Mouse (Mus musculus) MEL (cell line): ENCODE measurements at regions not wholly inside any gene's neighbourhood (a gene's known extent, or its start where the extent isn't known, plus 50 kb on each side); places are given as distances from the start of the nearest gene placed in this dataset.

Experiments used
- DNase-seq: peaks from one replicate; pipeline ENCODE4 v3.0.0; 2011; ENCODE audit warnings: low read depth, low spot score
- H3K27ac ChIP-seq: 2 replicates; pipeline ENCODE4 v1.5.1; 2012; ENCODE audit warnings: low read depth, mild to moderate bottlenecking, control low read depth, low read length, moderate library complexity; ENCODE audit not compliant: control insufficient read depth
- H3K27me3 ChIP-seq, 2 experiments: fragments of 150-350 bp in 1 of 2; sonication (generic) in 1 of 2; 2 replicates each; pipeline ENCODE4 v1.6.1; 2012; ENCODE audit warnings: low read length in 2 of 2, mild to moderate bottlenecking in 2 of 2, improper control_type of control experiment in 1 of 2, moderate library complexity in 1 of 2; ENCODE audit not compliant: insufficient read depth in 2 of 2, control insufficient read depth in 1 of 2
- H3K36me3 ChIP-seq, 2 experiments: 2 replicates each; pipeline ENCODE4 v1.6.1; 2012 to 2014; ENCODE audit warnings: low read length in 2 of 2, improper control_type of control experiment in 1 of 2, inconsistent platforms in 1 of 2, mild to moderate bottlenecking in 1 of 2; ENCODE audit not compliant: insufficient read depth in 2 of 2, control insufficient read depth in 1 of 2
- H3K4me1 ChIP-seq, 2 experiments: fragments of 150-350 bp in 1 of 2; sonication (generic) in 1 of 2; 2 replicates each; pipeline ENCODE4 v1.6.1; 2012; ENCODE audit warnings: low read length in 2 of 2, improper control_type of control experiment in 1 of 2, mild to moderate bottlenecking in 1 of 2; ENCODE audit not compliant: insufficient read depth in 2 of 2, control insufficient read depth in 1 of 2
- H3K4me3 ChIP-seq, 2 experiments: fragments of 150-350 bp in 1 of 2; sonication (generic) in 1 of 2; 2 replicates each; pipeline ENCODE4 v1.5.1; 2012; ENCODE audit warnings: low read depth in 2 of 2, low read length in 2 of 2, mild to moderate bottlenecking in 2 of 2, moderate library complexity in 2 of 2, control low read depth in 1 of 2, improper control_type of control experiment in 1 of 2; ENCODE audit not compliant: control insufficient read depth in 1 of 2, insufficient read depth in 1 of 2
- H3K79me2 ChIP-seq: 2 replicates; pipeline ENCODE4 v1.6.1; 2012; ENCODE audit warnings: mild to moderate bottlenecking, low read length, moderate library complexity; ENCODE audit not compliant: control insufficient read depth, poor library complexity, insufficient read depth
- H3K9ac ChIP-seq: 2 replicates; pipeline ENCODE4 v1.6.1; 2012; ENCODE audit warnings: low read depth, mild to moderate bottlenecking, control low read depth, low read length, moderate library complexity; ENCODE audit not compliant: control insufficient read depth, poor library complexity, severe bottlenecking
- H3K9me3 ChIP-seq: fragments of 150-350 bp; sonication (generic); replicated peaks from 2 replicates; pipeline ENCODE4 v1.6.1; 2012; ENCODE audit warnings: mild to moderate bottlenecking, low read length, improper control_type of control experiment, moderate library complexity; ENCODE audit not compliant: insufficient read depth
- BHLHE40 ChIP-seq: IDR thresholded peaks from 2 replicates; pipeline ENCODE4 v1.6.1; 2012; ENCODE audit warnings: low read depth, mild to moderate bottlenecking, inconsistent platforms, low read length, improper control_type of control experiment, borderline replicate concordance
- CHD1 ChIP-seq: IDR thresholded peaks from 2 replicates; pipeline ENCODE4 v1.6.1; 2012; ENCODE audit warnings: low read depth, mild to moderate bottlenecking, inconsistent platforms, low read length, improper control_type of control experiment
- ELF1 ChIP-seq: IDR thresholded peaks from 2 replicates; pipeline ENCODE4 v1.6.1; 2014; ENCODE audit warnings: low read depth, mild to moderate bottlenecking, inconsistent platforms, low read length, improper control_type of control experiment, moderate library complexity
- ETS1 ChIP-seq: IDR thresholded peaks from 2 replicates; pipeline ENCODE4 v1.6.1; 2012; ENCODE audit warnings: low read depth, mild to moderate bottlenecking, inconsistent platforms, low read length, improper control_type of control experiment, moderate library complexity
- GATA1 ChIP-seq: IDR thresholded peaks from 2 replicates; pipeline ENCODE4 v1.6.1; 2011; ENCODE audit warnings: low read depth, low read length, improper control_type of control experiment
- HCFC1 ChIP-seq: IDR thresholded peaks from 2 replicates; pipeline ENCODE4 v1.6.1; 2012; ENCODE audit warnings: low read depth, mild to moderate bottlenecking, inconsistent platforms, low read length, improper control_type of control experiment, moderate library complexity
- MAX ChIP-seq: IDR thresholded peaks from 2 replicates; pipeline ENCODE4 v1.6.1; 2011; ENCODE audit warnings: low read length, improper control_type of control experiment
- MEF2A ChIP-seq: IDR thresholded peaks from 2 replicates; pipeline ENCODE4 v1.6.1; 2014; ENCODE audit warnings: low read depth, mild to moderate bottlenecking, inconsistent platforms, low read length, improper control_type of control experiment; ENCODE audit not compliant: poor library complexity, insufficient replicate concordance, severe bottlenecking; ENCODE audit errors: extremely low read depth
- MYB ChIP-seq: IDR thresholded peaks from 2 replicates; pipeline ENCODE4 v1.6.1; 2011; ENCODE audit warnings: mild to moderate bottlenecking, low read depth, low read length, improper control_type of control experiment
- MYC ChIP-seq: IDR thresholded peaks from 2 replicates; pipeline ENCODE4 v1.6.1; 2011; ENCODE audit warnings: low read depth, mild to moderate bottlenecking, low read length, improper control_type of control experiment, moderate library complexity
- NELFE ChIP-seq: IDR thresholded peaks from 2 replicates; pipeline ENCODE4 v1.6.1; 2011; ENCODE audit warnings: low read depth, low read length, improper control_type of control experiment
- NRF1 ChIP-seq: IDR thresholded peaks from 2 replicates; pipeline ENCODE4 v1.6.1; 2014; ENCODE audit warnings: low read depth, mild to moderate bottlenecking, inconsistent platforms, low read length, improper control_type of control experiment, moderate library complexity; ENCODE audit not compliant: poor library complexity, insufficient read depth, severe bottlenecking
- POLR2A ChIP-seq, 2 experiments: IDR thresholded peaks; 2 replicates each; pipeline ENCODE4 v1.6.1; 2011 to 2012; ENCODE audit warnings: low read length in 2 of 2, mild to moderate bottlenecking in 2 of 2, control low read depth in 1 of 2, improper control_type of control experiment in 1 of 2, low read depth in 1 of 2, moderate library complexity in 1 of 2; ENCODE audit not compliant: control insufficient read depth in 1 of 2, insufficient read depth in 1 of 2, poor library complexity in 1 of 2
- POLR2AphosphoS5 ChIP-seq: IDR thresholded peaks from 2 replicates; pipeline ENCODE4 v1.6.1; 2012; ENCODE audit warnings: low read depth, borderline replicate concordance, mild to moderate bottlenecking, inconsistent platforms, low read length, moderate library complexity, mixed read lengths
- RAD21 ChIP-seq: IDR thresholded peaks from 2 replicates; pipeline ENCODE4 v1.6.1; 2011; ENCODE audit warnings: mild to moderate bottlenecking, low read depth, low read length, improper control_type of control experiment
- RCOR1 ChIP-seq: IDR thresholded peaks from 2 replicates; pipeline ENCODE4 v1.6.1; 2012; ENCODE audit warnings: low read depth, mild to moderate bottlenecking, inconsistent platforms, low read length, improper control_type of control experiment
- TBP ChIP-seq: IDR thresholded peaks from 2 replicates; pipeline ENCODE4 v1.8.0; 2011; ENCODE audit warnings: low read depth, low read length, improper control_type of control experiment
- UBTF ChIP-seq: IDR thresholded peaks from 2 replicates; pipeline ENCODE4 v1.6.1; 2012; ENCODE audit warnings: low read depth, mild to moderate bottlenecking, inconsistent platforms, low read length, improper control_type of control experiment, moderate library complexity, borderline replicate concordance; ENCODE audit not compliant: insufficient read depth
- USF2 ChIP-seq, 2 experiments: IDR thresholded peaks; 2 replicates each; pipeline ENCODE4 v1.6.1; 2011 to 2012; ENCODE audit warnings: improper control_type of control experiment in 2 of 2, low read length in 2 of 2, borderline replicate concordance in 1 of 2, inconsistent platforms in 1 of 2, low read depth in 1 of 2, mild to moderate bottlenecking in 1 of 2; ENCODE audit not compliant: insufficient read depth in 1 of 2
- ZC3H11A ChIP-seq: IDR thresholded peaks from 2 replicates; pipeline ENCODE4 v1.6.1; 2012; ENCODE audit warnings: low read depth, mild to moderate bottlenecking, inconsistent platforms, low read length, improper control_type of control experiment
- ZNF384 ChIP-seq: IDR thresholded peaks from 2 replicates; pipeline ENCODE4 v1.6.1; 2012; ENCODE audit warnings: low read depth, mild to moderate bottlenecking, inconsistent platforms, low read length, improper control_type of control experiment

DNA sequence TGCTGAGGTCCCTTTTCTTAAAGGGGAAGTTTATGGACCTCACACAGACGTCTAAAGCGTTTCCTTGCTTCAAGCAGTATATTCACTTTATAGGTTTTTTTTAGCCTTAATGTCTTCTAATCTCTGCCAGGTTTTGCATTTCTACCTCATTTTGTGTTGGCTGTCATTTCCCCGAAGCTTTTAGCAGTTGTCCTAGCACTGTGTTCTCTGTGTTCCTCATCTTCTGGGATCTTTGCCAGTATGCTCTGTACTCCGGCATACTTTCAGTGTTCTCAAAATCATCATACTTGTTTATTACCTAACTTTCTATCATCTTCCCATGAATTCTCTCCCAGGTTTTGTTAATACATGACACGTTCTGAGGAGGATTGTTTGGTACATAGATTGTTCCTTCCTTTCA, 333.5 kb upstream of the Lsamp start:
- Histone ChIP-seq H3K9ac (no peak overlapping the region), H3K4me3 (no peak overlapping the region), H3K27me3 (no peaks in the 10 kb centered on the region), H3K9me3 (no peaks in the 10 kb centered on the region), H3K36me3 (no peaks in the 10 kb centered on the region), H3K79me2 (no peaks in the 10 kb centered on the region), H3K4me1 (no peaks in the 10 kb centered on the region), H3K27ac (no peak overlapping the region)
- no peak for DNase-seq
- TF ChIP-seq POLR2A (IDR thresholded peaks at IDR 0.05; ENCODE audit: control insufficient read depth in 1 of 2, insufficient read depth in 1 of 2, low read depth in 1 of 2, low read length in 2 of 2, poor library complexity in 1 of 2) (no peak), RCOR1 (no peak), ZNF384 (no peak), POLR2AphosphoS5 (no peak), UBTF (no peak), NRF1 (no peak), HCFC1 (no peak), MAX (no peak)

DNA sequence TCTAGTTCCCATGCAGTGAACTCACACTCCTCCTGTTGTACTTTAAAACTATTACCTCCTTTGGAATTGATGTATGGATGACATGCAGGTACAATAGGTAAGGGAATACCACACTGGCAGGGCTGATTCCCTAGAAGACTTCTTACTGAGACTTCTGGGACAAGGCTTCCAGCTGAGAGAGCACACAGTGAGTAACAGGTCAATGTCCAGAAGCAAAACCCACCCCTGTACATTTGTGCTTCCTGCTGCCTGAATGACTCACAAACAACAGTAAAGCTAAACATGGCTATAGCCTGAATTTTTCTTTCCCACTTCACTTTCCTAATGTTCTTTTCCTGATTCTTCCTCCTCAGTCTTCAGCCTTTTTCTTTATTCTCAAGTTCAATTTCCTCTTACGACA, 316.3 kb upstream of the Lsamp start:
- H3K79me2 ChIP-seq, result no peaks in the 10 kb centered on the region
- no peak for DNase-seq

More for the DNA sequence above, 316.3 kb upstream of the Lsamp start:
- TF ChIP-seq RCOR1, result no peak
- TF ChIP-seq TBP, result no peak
- TF ChIP-seq MEF2A, result no peak
- no peak for TF ChIP-seq MYB
- TF ChIP-seq CHD1, result no peak
- no peak for TF ChIP-seq NELFE
- no peak for TF ChIP-seq RAD21
- TF ChIP-seq GATA1, result no peak
- TF ChIP-seq NRF1, result no peak
- no peak for TF ChIP-seq ELF1
- TF ChIP-seq MYC, result no peak
- no peak for TF ChIP-seq ZC3H11A
- TF ChIP-seq BHLHE40, result no peak
- no peak for TF ChIP-seq USF2 (IDR thresholded peaks at IDR 0.05; ENCODE audit: borderline replicate concordance in 1 of 2, insufficient read depth in 1 of 2, low read depth in 1 of 2, low read length in 2 of 2)
- no peak for TF ChIP-seq ZNF384
- no peak for TF ChIP-seq ETS1
- Histone ChIP-seq H3K27ac (no peak overlapping the region), H3K9ac (no peak overlapping the region), H3K36me3 (no peaks in the 10 kb centered on the region), H3K4me1 (no peaks in the 10 kb centered on the region), H3K9me3 (no peaks in the 10 kb centered on the region), H3K4me3 (no peak overlapping the region), H3K27me3 (no peaks in the 10 kb centered on the region)
